Mouse (Mus musculus) liver, embryonic 15.5 days (tissue): ENCODE data around the gene Arhgdib. TPM values are rescaled to one million over a fixed set of nuclear protein-coding genes. Genes with fewer than 3 reads are reported as not detected.

Experiments used
- ATAC-seq: fragments of 200-750 bp; cut with Nextera tagmentation; 2 replicates; pipeline ENCODE4 v1.8.0; 2017; ENCODE audit warnings: moderate number of reproducible peaks, mild to moderate bottlenecking, moderate library complexity; ENCODE audit not compliant: insufficient read depth
- H3K27ac ChIP-seq: fragments of 300-500 bp; sonication (generic); replicated peaks from 2 replicates; pipeline ENCODE4 v1.5.1; 2015; ENCODE audit warnings: mild to moderate bottlenecking, inconsistent platforms
- H3K27me3 ChIP-seq: fragments of 300-500 bp; sonication (generic); 2 replicates; pipeline ENCODE4 v1.6.1; 2015; ENCODE audit warnings: mild to moderate bottlenecking, inconsistent platforms
- H3K36me3 ChIP-seq: fragments of 300-500 bp; sonication (generic); replicated peaks from 2 replicates; pipeline ENCODE4 v1.6.1; 2015; ENCODE audit warnings: moderate library complexity, mild to moderate bottlenecking, inconsistent platforms
- H3K4me1 ChIP-seq: fragments of 300-500 bp; sonication (generic); replicated peaks from 2 replicates; pipeline ENCODE4 v1.6.1; 2015; ENCODE audit warnings: inconsistent platforms
- H3K4me2 ChIP-seq: fragments of 300-500 bp; sonication (generic); 2 replicates; pipeline ENCODE4 v1.6.1; 2015; ENCODE audit warnings: moderate library complexity, mild to moderate bottlenecking, inconsistent platforms
- H3K4me3 ChIP-seq: fragments of 300-500 bp; sonication (generic); replicated peaks from 2 replicates; pipeline ENCODE4 v1.5.1; 2015; ENCODE audit warnings: mild to moderate bottlenecking, inconsistent platforms
- H3K9ac ChIP-seq: fragments of 300-500 bp; sonication (generic); 2 replicates; pipeline ENCODE4 v1.6.1; 2015; ENCODE audit warnings: moderate library complexity, mild to moderate bottlenecking, inconsistent platforms
- H3K9me3 ChIP-seq: fragments of 300-500 bp; sonication (generic); replicated peaks from 2 replicates; pipeline ENCODE4 v1.6.1; 2016; ENCODE audit warnings: inconsistent platforms
- WGBS: fragments of 180-500 bp; shearing (Covaris S2); methylation state at CpG from one replicate; pipeline ENCODE4 v1.1.7; 2015; ENCODE audit warnings: mixed read lengths; ENCODE audit not compliant: insufficient replicate concordance; 5-methylcytosine and 5-hydroxymethylcytosine counted together
- polyA plus RNA-seq: library from polyadenylated mRNA; unstranded; fragments of >200 nt; fragmentation: Nextera tagmentation; extraction: Ambion mirVana; gene quantifications from 2 replicates; pipeline ENCODE4 v1.2.1, GENCODE M21; 2015

Gene Arhgdib
- polyA plus RNA-seq = 162 and 172 TPM in 2 replicates

- 7% methylated on average over 12 of the region's 12 CpGs for WGBS
- peak within 1 kb of the TSS; percentile 80 for H3K27ac ChIP-seq
- no peaks in the 10 kb centered on the region for H3K27me3 ChIP-seq
- no peaks in the 10 kb centered on the region for H3K9me3 ChIP-seq
- peak; percentile 19; the same call in 1 of the 2 replicates for ATAC-seq
- peaks cover 38% of the 10 kb centered on the region for H3K4me1 ChIP-seq
- H3K9ac ChIP-seq = peak within 1 kb of the TSS; percentile 18
- no peaks in the 10 kb centered on the region for H3K36me3 ChIP-seq
- H3K4me3 ChIP-seq = peak within 1 kb of the TSS; percentile 43
- H3K4me2 ChIP-seq = peak within 1 kb of the TSS; percentile 37
These were observed at the start of gene Arhgdib for GRCm38 (mm10) chr6:136941051-136942021. TSS of gene Arhgdib (minus strand) at chr6:136941899.

- 0 out of 2 replicates have a peak, but pooled peaks cover 5% of the 10 kb centered on the region for H3K4me1 ChIP-seq
- no peak overlapping the region for H3K9ac ChIP-seq
- H3K4me2 ChIP-seq = no peak overlapping the region
- no peaks in the 10 kb centered on the region for H3K36me3 ChIP-seq
- no peak overlapping the region for H3K27ac ChIP-seq
- H3K4me3 ChIP-seq = no peak overlapping the region
- no peaks in the 10 kb centered on the region for H3K27me3 ChIP-seq
- ATAC-seq = no peak
- WGBS = 41% methylated on average over 8 of the region's 8 CpGs
- no peaks in the 10 kb centered on the region for H3K9me3 ChIP-seq
These were observed 48.9 kb upstream of the Arhgdib start for GRCm38 (mm10) chr6:136990557-136990956.

GRCm38 (mm10) chr6:136989824-136990497, 48.3 kb upstream of the Arhgdib start:
- Histone ChIP-seq H3K36me3 (no peaks in the 10 kb centered on the region), H3K27me3 (no peaks in the 10 kb centered on the region), H3K4me3 (no peak overlapping the region), H3K4me2 (no peak overlapping the region), H3K9me3 (no peaks in the 10 kb centered on the region), H3K4me1 (0 out of 2 replicates have a peak, but pooled peaks cover 5% of the 10 kb centered on the region), H3K9ac (no peak overlapping the region), H3K27ac (no peak overlapping the region)
- ATAC-seq = no peak
- WGBS = 43% methylated on average over 11 of the region's 11 CpGs

GRCm38 (mm10) chr6:136988536-136989060, 46.9 kb upstream of the Arhgdib start:
- Histone ChIP-seq H3K4me2 (no peak overlapping the region), H3K27me3 (no peaks in the 10 kb centered on the region), H3K27ac (no peak overlapping the region), H3K9ac (no peak overlapping the region), H3K9me3 (no peaks in the 10 kb centered on the region), H3K4me1 (0 out of 2 replicates have a peak, but pooled peaks cover 5% of the 10 kb centered on the region), H3K36me3 (no peaks in the 10 kb centered on the region), H3K4me3 (no peak overlapping the region)
- 37% methylated on average over 7 of the region's 7 CpGs for WGBS
- ATAC-seq = no peak

- no peak overlapping the region for H3K4me3 ChIP-seq
- ATAC-seq = no peak
- H3K27me3 ChIP-seq = no peaks in the 10 kb centered on the region
- 0 out of 2 replicates have a peak, but pooled peaks cover 5% of the 10 kb centered on the region for H3K4me1 ChIP-seq
- H3K27ac ChIP-seq = no peak overlapping the region
- 54% methylated on average over 11 of the region's 11 CpGs for WGBS
- H3K4me2 ChIP-seq = no peak overlapping the region
- no peaks in the 10 kb centered on the region for H3K36me3 ChIP-seq
- no peaks in the 10 kb centered on the region for H3K9me3 ChIP-seq
- no peak overlapping the region for H3K9ac ChIP-seq
These were observed 45.0 kb upstream of the Arhgdib start for GRCm38 (mm10) chr6:136986718-136987117.

GRCm38 (mm10) chr6:136986019-136986418, 44.3 kb upstream of the Arhgdib start:
- Histone ChIP-seq H3K4me2 (no peak overlapping the region), H3K4me3 (no peak overlapping the region), H3K9ac (no peak overlapping the region), H3K9me3 (no peaks in the 10 kb centered on the region), H3K27me3 (no peaks in the 10 kb centered on the region), H3K36me3 (no peaks in the 10 kb centered on the region), H3K4me1 (0 out of 2 replicates have a peak, but pooled peaks cover 5% of the 10 kb centered on the region), H3K27ac (no peak overlapping the region)
- 62% methylated on average over 13 of the region's 13 CpGs for whole genome bisulfite sequencing
- ATAC-seq = no peak

GRCm38 (mm10) chr6:136983201-136983600, 41.5 kb upstream of the Arhgdib start:
- Histone ChIP-seq H3K4me1 (peaks cover 7% of the 10 kb centered on the region; the same call in 1 of the 2 replicates), H3K27me3 (no peaks in the 10 kb centered on the region), H3K4me3 (no peak overlapping the region), H3K9ac (no peak overlapping the region), H3K9me3 (no peaks in the 10 kb centered on the region), H3K4me2 (no peak overlapping the region), H3K27ac (no peak overlapping the region), H3K36me3 (no peaks in the 10 kb centered on the region)
- no peak for ATAC-seq
- 62% methylated on average over 7 of the region's 7 CpGs for WGBS

GRCm38 (mm10) chr6:136982581-136982980, 40.9 kb upstream of the Arhgdib start:
- Histone ChIP-seq H3K4me3 (no peak overlapping the region), H3K4me1 (peaks cover 7% of the 10 kb centered on the region; the same call in 1 of the 2 replicates), H3K36me3 (no peaks in the 10 kb centered on the region), H3K9me3 (no peaks in the 10 kb centered on the region), H3K4me2 (no peak overlapping the region), H3K27ac (no peak overlapping the region), H3K27me3 (no peaks in the 10 kb centered on the region), H3K9ac (no peak overlapping the region)
- no peak for ATAC-seq
- 62% methylated on average over 6 of the region's 6 CpGs for WGBS

- no peak for ATAC-seq
- no peak overlapping the region for H3K9ac ChIP-seq
- peak overlapping the region; percentile 48 for H3K4me2 ChIP-seq
- H3K4me3 ChIP-seq = no peak overlapping the region
- H3K4me1 ChIP-seq = peaks cover 7% of the 10 kb centered on the region; the same call in 1 of the 2 replicates
- no peaks in the 10 kb centered on the region for H3K36me3 ChIP-seq
- H3K27ac ChIP-seq = 0 out of 2 replicates have a peak overlapping the region, but pooled peaks have one; percentile 14
- H3K9me3 ChIP-seq = no peaks in the 10 kb centered on the region
- no peaks in the 10 kb centered on the region for H3K27me3 ChIP-seq
- 9% methylated on average over 3 of the region's 3 CpGs for WGBS
These were observed 38.6 kb upstream of the Arhgdib start for GRCm38 (mm10) chr6:136980331-136980746.

GRCm38 (mm10) chr6:136979274-136980082, 37.8 kb upstream of the Arhgdib start:
- ATAC-seq = peak; percentile 44
- H3K4me2 ChIP-seq = peak overlapping the region; percentile 48
- H3K27ac ChIP-seq = 0 out of 2 replicates have a peak overlapping the region, but pooled peaks have one; percentile 42
- H3K27me3 ChIP-seq = no peaks in the 10 kb centered on the region
- no peak overlapping the region for H3K9ac ChIP-seq
- H3K4me3 ChIP-seq = peak overlapping the region; percentile 9
- H3K4me1 ChIP-seq = peaks cover 7% of the 10 kb centered on the region; the same call in 1 of the 2 replicates
- H3K36me3 ChIP-seq = no peaks in the 10 kb centered on the region
- H3K9me3 ChIP-seq = no peaks in the 10 kb centered on the region
- 11% methylated on average over 23 of the region's 23 CpGs for WGBS
